Mouse (Mus musculus) forebrain, embryonic 16.5 days (tissue): ENCODE measurements around the gene Hfe. TPM values are rescaled to one million over a fixed set of nuclear protein-coding genes. Genes with fewer than 3 reads are reported as not detected.
"Not testable (repeated sequence)": the region's sequence is repeated elsewhere in the genome, so short reads cannot be mapped to it uniquely, and the experiment has no call there.

Experiments
- ATAC-seq: fragments of 200-750 bp; cut with Nextera tagmentation; 2 replicates; pipeline ENCODE4 v1.8.0; 2017; ENCODE audit warnings: mild to moderate bottlenecking, moderate library complexity
- H3K27ac ChIP-seq: fragments of 300-500 bp; sonication (generic); 2 replicates; pipeline ENCODE4 v1.5.1; 2014; ENCODE audit warnings: low read length, control low read depth
- H3K27me3 ChIP-seq: fragments of 300-500 bp; sonication (generic); replicated peaks from 2 replicates; pipeline ENCODE4 v1.6.1; 2014; ENCODE audit warnings: low read length; ENCODE audit not compliant: control insufficient read depth, insufficient read depth
- H3K36me3 ChIP-seq: fragments of 300-500 bp; sonication (generic); 2 replicates; pipeline ENCODE4 v1.6.1; 2014; ENCODE audit not compliant: control insufficient read depth, insufficient read depth
- H3K4me1 ChIP-seq: fragments of 300-500 bp; sonication (generic); replicated peaks from 2 replicates; pipeline ENCODE4 v1.6.1; 2014; ENCODE audit warnings: low read length; ENCODE audit not compliant: control insufficient read depth, insufficient read depth
- H3K4me2 ChIP-seq: fragments of 300-500 bp; sonication (generic); 2 replicates; pipeline ENCODE4 v1.6.1; 2014; ENCODE audit warnings: mild to moderate bottlenecking, low read length, control low read depth
- H3K4me3 ChIP-seq: fragments of 300-500 bp; sonication (generic); replicated peaks from 2 replicates; pipeline ENCODE4 v1.5.1; 2014; ENCODE audit warnings: mild to moderate bottlenecking, low read length, control low read depth
- H3K9ac ChIP-seq: fragments of 300-500 bp; sonication (generic); replicated peaks from 2 replicates; pipeline ENCODE4 v1.6.1; 2014; ENCODE audit warnings: low read depth, low read length, control low read depth
- H3K9me3 ChIP-seq: fragments of 300-500 bp; sonication (generic); 2 replicates; pipeline ENCODE4 v1.6.1; 2016; ENCODE audit warnings: low read length; ENCODE audit not compliant: control insufficient read depth
- WGBS: fragments of 180-500 bp; shearing (Covaris S2); extraction: QIAGEN DNeasy Blood & Tissue Kit; methylation state at CpG from one replicate; pipeline ENCODE4 v1.1.7; 2014; 5-methylcytosine and 5-hydroxymethylcytosine counted together
- polyA plus RNA-seq: library from polyadenylated mRNA; unstranded; fragments of >200 nt; fragmentation: Nextera tagmentation; extraction: Ambion mirVana; gene quantifications from 2 replicates; pipeline ENCODE4 v1.2.1, GENCODE M21; 2015

The Hfe gene
- polyA plus RNA-seq, 1 experiment from 2014 or later, result 2.1 TPM

- H3K9me3 ChIP-seq, H3K4me2 ChIP-seq, H3K36me3 ChIP-seq, ATAC-seq, H3K9ac ChIP-seq, H3K4me1 ChIP-seq, H3K4me3 ChIP-seq, H3K27ac ChIP-seq, H3K27me3 ChIP-seq: not testable (repeated sequence)
- 15% methylated on average over 2 of the region's 2 CpGs for WGBS
Measured at GRCm38 (mm10) chr13:23717593-23718245, 7.1 kb upstream of the Hfe start.

- no peak overlapping the region for H3K4me3 ChIP-seq
- 63% methylated on average over 11 of the region's 11 CpGs for WGBS
- H3K4me2 ChIP-seq, result no peak overlapping the region
- no peaks in the 10 kb centered on the region for H3K9me3 ChIP-seq
- no peak overlapping the region for H3K9ac ChIP-seq
- no peaks in the 10 kb centered on the region for H3K4me1 ChIP-seq
- no peak overlapping the region for H3K27ac ChIP-seq
- no peak for ATAC-seq
- no peaks in the 10 kb centered on the region for H3K36me3 ChIP-seq
- no peaks in the 10 kb centered on the region for H3K27me3 ChIP-seq
Measured at GRCm38 (mm10) chr13:23717176-23717575, 6.5 kb upstream of the Hfe start.

GRCm38 (mm10) chr13:23716261-23717042 lies 5.8 kb upstream of the Hfe start:
- H3K4me1 ChIP-seq, result no peaks in the 10 kb centered on the region
- H3K27me3 ChIP-seq, result no peaks in the 10 kb centered on the region
- H3K9ac ChIP-seq, result no peak overlapping the region
- ATAC-seq, result no peak
- WGBS, result 87% methylated on average over 5 of the region's 5 CpGs
- no peaks in the 10 kb centered on the region for H3K9me3 ChIP-seq
- H3K4me3 ChIP-seq, result no peak overlapping the region
- no peaks in the 10 kb centered on the region for H3K36me3 ChIP-seq
- H3K27ac ChIP-seq, result no peak overlapping the region
- H3K4me2 ChIP-seq, result no peak overlapping the region

GRCm38 (mm10) chr13:23709714-23710373 lies 810 bp downstream of the Hfe start:
- H3K4me2 ChIP-seq, result peak overlapping the region; percentile 56
- peak overlapping the region; percentile 35 for H3K4me3 ChIP-seq
- no peaks in the 10 kb centered on the region; the same call in 1 of the 2 replicates for H3K27me3 ChIP-seq
- H3K4me1 ChIP-seq, result peaks cover 12% of the 10 kb centered on the region
- peak overlapping the region; percentile 43 for H3K9ac ChIP-seq
- no peaks in the 10 kb centered on the region for H3K9me3 ChIP-seq
- no peaks in the 10 kb centered on the region for H3K36me3 ChIP-seq
- WGBS, result 15% methylated on average over 15 of the region's 15 CpGs
- H3K27ac ChIP-seq, result no peak overlapping the region
- ATAC-seq, result no peak

- 82% methylated on average over 4 of the region's 4 CpGs for WGBS
- no peaks in the 10 kb centered on the region for H3K36me3 ChIP-seq
Measured at GRCm38 (mm10) chr13:23708654-23709053, 2.0 kb downstream of the Hfe start.

GRCm38 (mm10) chr13:23708041-23708440 lies 2.6 kb downstream of the Hfe start:
- Histone ChIP-seq H3K36me3 (no peaks in the 10 kb centered on the region), H3K27ac (no peak overlapping the region), H3K4me2 (no peak overlapping the region), H3K9me3 (no peaks in the 10 kb centered on the region), H3K27me3 (no peaks in the 10 kb centered on the region; the same call in 1 of the 2 replicates), H3K9ac (no peak overlapping the region), H3K4me3 (no peak overlapping the region), H3K4me1 (peaks cover 12% of the 10 kb centered on the region)
- WGBS, result 87% methylated on average over 4 of the region's 4 CpGs
- no peak for ATAC-seq

More at GRCm38 (mm10) chr13:23708654-23709053, 2.0 kb downstream of the Hfe start:
- H3K4me2 ChIP-seq, result no peak overlapping the region
- H3K4me3 ChIP-seq, result no peak overlapping the region
- no peak for ATAC-seq
- H3K27ac ChIP-seq, result no peak overlapping the region
- H3K9ac ChIP-seq, result no peak overlapping the region
- H3K27me3 ChIP-seq, result no peaks in the 10 kb centered on the region; the same call in 1 of the 2 replicates
- no peaks in the 10 kb centered on the region for H3K9me3 ChIP-seq
- H3K4me1 ChIP-seq, result peaks cover 12% of the 10 kb centered on the region

- Histone ChIP-seq H3K9me3 (no peaks in the 10 kb centered on the region), H3K4me2 (no peak overlapping the region), H3K4me3 (no peak overlapping the region), H3K4me1 (peaks cover 12% of the 10 kb centered on the region), H3K36me3 (no peaks in the 10 kb centered on the region), H3K27me3 (no peaks in the 10 kb centered on the region; the same call in 1 of the 2 replicates), H3K9ac (no peak overlapping the region), H3K27ac (no peak overlapping the region)
- no peak for ATAC-seq
- 91% methylated on average over 12 of the region's 12 CpGs for WGBS
Measured at GRCm38 (mm10) chr13:23706771-23707170, 3.9 kb downstream of the Hfe start.

GRCm38 (mm10) chr13:23705751-23706356 lies 4.8 kb downstream of the Hfe start:
- 97% methylated on average over 7 of the region's 7 CpGs for WGBS
- Histone ChIP-seq H3K36me3 (no peaks in the 10 kb centered on the region), H3K4me1 (peaks cover 12% of the 10 kb centered on the region), H3K9ac (no peak overlapping the region), H3K4me3 (no peak overlapping the region), H3K27ac (no peak overlapping the region), H3K9me3 (no peaks in the 10 kb centered on the region), H3K4me2 (no peak overlapping the region), H3K27me3 (no peaks in the 10 kb centered on the region)
- ATAC-seq, result no peak

- not testable (repeated sequence) for H3K9me3 ChIP-seq, H3K9ac ChIP-seq, H3K4me1 ChIP-seq, H3K36me3 ChIP-seq, H3K27me3 ChIP-seq, H3K4me3 ChIP-seq, H3K27ac ChIP-seq, ATAC-seq, H3K4me2 ChIP-seq
- WGBS, result 86% methylated on average over 2 of the region's 2 CpGs
Measured at GRCm38 (mm10) chr13:23702801-23703200, 7.9 kb downstream of the Hfe start.
